Mouse (Mus musculus): ENCODE measurements at regions not wholly inside any gene's neighbourhood (a gene's known extent, or its start where the extent isn't known, plus 50 kb on each side); places are given as distances from the start of the nearest gene placed in this dataset.

DNA sequence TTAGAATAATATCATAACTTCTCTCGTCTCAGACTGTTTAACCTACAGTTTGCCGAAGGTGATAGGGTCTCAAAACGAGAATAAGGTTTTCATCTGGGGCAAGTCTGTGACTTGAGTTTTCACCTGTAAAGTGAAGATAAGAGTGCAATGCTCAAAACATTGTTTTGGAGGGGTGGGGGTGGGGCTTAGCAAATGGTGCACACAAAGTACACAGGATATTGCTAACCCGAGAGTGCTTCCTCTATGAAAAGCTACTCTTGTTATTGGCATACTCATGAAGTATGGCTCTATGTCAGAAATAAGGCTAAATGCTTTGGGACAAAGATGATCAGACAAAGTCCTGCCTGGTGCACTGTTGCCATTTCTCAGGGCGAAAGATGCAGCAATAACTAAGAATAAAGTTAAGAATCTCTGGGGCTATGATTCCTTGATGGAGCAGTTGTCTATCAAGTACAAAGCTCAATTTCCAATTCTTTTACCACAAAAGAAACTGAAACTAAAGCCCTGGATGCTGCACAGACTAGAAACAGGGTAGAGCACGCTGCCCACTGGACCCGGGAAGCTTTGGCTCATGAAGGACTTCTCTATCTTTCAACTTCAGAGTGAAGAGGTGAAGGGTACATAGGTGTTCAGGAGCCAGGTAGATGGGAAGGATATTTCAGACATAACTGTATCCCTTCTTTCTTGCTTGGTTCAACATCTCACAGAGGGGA lies 350.2 kb downstream of the Foxo1 start:
- Histone ChIP-seq H3K27me3 (ENCODE audit: insufficient read depth, low read length) (no peaks in the 10 kb centered on the region), H3K36me3 (ENCODE audit: insufficient read depth, low read length) (no peaks in the 10 kb centered on the region), H3K9me3 (ENCODE audit: low read length) (no peaks in the 10 kb centered on the region), H3K4me3 (replicated peaks; ENCODE audit: low read length) (no peak overlapping the region), H3K4me1 (replicated peaks; ENCODE audit: low read depth, low read length) (peaks cover 10% of the 10 kb centered on the region)
- TF ChIP-seq NANOG (IDR thresholded peaks at IDR 0.05; ENCODE audit: borderline replicate concordance, low read length) (no peak), CTCF (conservative IDR thresholded peaks at IDR 0.05; ENCODE audit: low read length) (no peak)

DNA sequence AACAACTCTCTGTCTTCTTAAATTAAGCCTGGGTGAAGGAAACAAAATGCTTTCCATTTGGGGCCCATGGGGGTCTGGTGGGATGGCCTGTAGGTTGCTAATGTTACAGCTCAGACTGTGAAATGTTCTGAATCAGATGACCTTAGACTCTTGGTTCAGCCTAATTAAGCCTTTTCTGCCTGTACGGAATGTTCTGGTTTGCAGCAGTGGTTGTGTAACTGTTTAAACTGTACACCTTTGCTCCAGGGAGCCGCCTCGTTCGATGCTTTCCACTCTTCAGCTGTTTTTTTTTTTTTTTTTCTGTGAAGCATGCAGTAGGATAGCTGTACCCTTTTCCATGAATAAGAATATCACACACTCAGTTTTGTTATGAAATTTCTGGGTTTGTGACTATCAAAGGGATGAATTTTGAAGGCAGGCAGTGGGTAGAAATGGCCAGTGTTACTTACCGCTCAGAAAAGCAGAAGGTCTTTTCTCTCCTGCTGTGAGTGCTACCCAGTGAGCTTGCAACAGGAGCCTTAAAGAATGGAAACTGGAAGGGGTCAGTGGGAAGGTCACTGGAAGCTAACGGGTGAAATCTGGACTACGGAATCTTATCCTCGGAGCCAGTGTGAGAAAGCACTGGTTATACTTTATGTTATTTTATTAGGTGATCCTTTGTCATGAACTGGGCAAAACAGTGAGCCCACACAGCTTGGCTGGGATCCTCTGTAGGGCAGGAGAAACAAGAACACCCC lies 349.4 kb downstream of the Foxo1 start:
- Histone ChIP-seq H3K4me1 (replicated peaks; ENCODE audit: low read depth, low read length) (peaks cover 10% of the 10 kb centered on the region), H3K4me3 (replicated peaks; ENCODE audit: low read length) (no peak overlapping the region), H3K27me3 (ENCODE audit: insufficient read depth, low read length) (no peaks in the 10 kb centered on the region), H3K9me3 (ENCODE audit: low read length) (no peaks in the 10 kb centered on the region), H3K36me3 (ENCODE audit: insufficient read depth, low read length) (no peaks in the 10 kb centered on the region)
- no peak for TF ChIP-seq POU5F1 (IDR thresholded peaks at IDR 0.05; ENCODE audit: borderline replicate concordance, low read length)
- TF ChIP-seq NANOG (IDR thresholded peaks at IDR 0.05; ENCODE audit: borderline replicate concordance, low read length), result no peak
- no peak for TF ChIP-seq CTCF (conservative IDR thresholded peaks at IDR 0.05; ENCODE audit: low read length)

DNA sequence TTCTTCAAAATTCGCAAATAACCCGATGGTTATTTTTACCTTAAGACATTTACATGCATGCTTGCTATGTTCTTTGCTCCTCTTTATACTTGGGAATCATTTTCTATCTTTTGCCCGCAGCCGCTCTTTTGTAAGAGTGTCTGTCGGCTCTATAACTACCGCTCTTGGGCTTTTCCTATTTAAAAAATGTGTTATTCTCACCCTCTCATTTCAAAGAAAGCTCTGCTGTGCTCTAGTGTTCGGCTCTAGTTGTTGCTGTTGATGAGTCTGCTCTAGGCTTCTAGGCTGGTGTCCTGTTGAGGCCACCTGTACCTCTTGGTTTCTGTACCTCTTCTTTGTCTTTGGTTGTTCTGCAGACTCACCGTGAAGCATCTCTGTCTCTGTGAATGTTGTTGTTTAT lies 343.7 kb downstream of the Foxo1 start:
- peaks cover 3% of the 10 kb centered on the region; the same call in 1 of the 2 replicates for H3K27me3 ChIP-seq (ENCODE audit: insufficient read depth, low read length)
- no peak for TF ChIP-seq POU5F1 (IDR thresholded peaks at IDR 0.05; ENCODE audit: borderline replicate concordance, low read length)
- no peak for TF ChIP-seq NANOG (IDR thresholded peaks at IDR 0.05; ENCODE audit: borderline replicate concordance, low read length)
- no peak for TF ChIP-seq CTCF (conservative IDR thresholded peaks at IDR 0.05; ENCODE audit: low read length)
- no peaks in the 10 kb centered on the region for H3K4me1 ChIP-seq (replicated peaks; ENCODE audit: low read depth, low read length)
- no peak overlapping the region for H3K4me3 ChIP-seq (replicated peaks; ENCODE audit: low read length)
- H3K9me3 ChIP-seq (ENCODE audit: low read length), result 0 out of 2 replicates have a peak, but pooled peaks cover 5% of the 10 kb centered on the region
- no peaks in the 10 kb centered on the region for H3K36me3 ChIP-seq (ENCODE audit: insufficient read depth, low read length)

DNA sequence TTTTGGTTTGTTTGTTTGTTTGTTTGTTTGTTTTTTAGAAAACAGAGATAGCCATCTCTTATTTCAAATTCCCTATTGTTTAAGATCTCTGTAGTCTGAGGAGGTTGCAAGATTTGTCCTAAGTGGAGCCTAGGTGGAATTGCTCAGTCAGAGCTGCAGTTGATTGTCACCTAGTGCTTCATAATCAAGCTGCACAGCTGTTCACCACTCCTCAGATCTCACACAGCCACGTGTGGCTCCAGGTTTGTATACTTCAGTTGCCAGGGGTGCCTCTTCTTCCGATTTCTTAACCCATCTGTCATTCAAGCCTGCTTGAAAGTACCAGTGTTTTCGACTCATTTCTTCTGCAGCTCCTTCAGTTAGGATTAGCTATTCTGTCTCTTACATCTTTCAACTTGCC lies 342.3 kb downstream of the Foxo1 start:
- peaks cover 3% of the 10 kb centered on the region; the same call in 1 of the 2 replicates for H3K27me3 ChIP-seq (ENCODE audit: insufficient read depth, low read length)
- H3K36me3 ChIP-seq (ENCODE audit: insufficient read depth, low read length), result no peaks in the 10 kb centered on the region
- H3K4me1 ChIP-seq (replicated peaks; ENCODE audit: low read depth, low read length), result peaks cover 4% of the 10 kb centered on the region
- no peak overlapping the region for H3K4me3 ChIP-seq (replicated peaks; ENCODE audit: low read length)
- no peak for TF ChIP-seq NANOG (IDR thresholded peaks at IDR 0.05; ENCODE audit: borderline replicate concordance, low read length)
- TF ChIP-seq CTCF (conservative IDR thresholded peaks at IDR 0.05; ENCODE audit: low read length), result no peak
- TF ChIP-seq POU5F1 (IDR thresholded peaks at IDR 0.05; ENCODE audit: borderline replicate concordance, low read length), result no peak
- 0 out of 2 replicates have a peak, but pooled peaks cover 5% of the 10 kb centered on the region for H3K9me3 ChIP-seq (ENCODE audit: low read length)

DNA sequence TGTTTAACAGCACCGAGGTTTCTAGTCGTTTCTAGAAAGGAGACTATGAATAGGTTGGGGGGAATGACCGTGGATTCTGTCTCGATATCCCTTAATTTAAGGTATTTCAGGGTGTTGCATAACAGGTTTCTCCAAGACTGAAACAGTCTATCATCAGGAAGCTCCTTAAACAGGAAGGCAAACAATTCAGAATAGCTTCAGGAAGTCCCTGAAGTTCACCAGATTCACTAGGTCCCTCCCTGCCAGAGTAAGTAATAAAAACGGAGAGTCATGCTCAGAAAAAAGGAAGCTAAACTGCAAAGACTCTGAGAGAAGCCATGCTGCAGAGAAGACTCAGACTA lies 339.9 kb downstream of the Foxo1 start:
- no peak for TF ChIP-seq CTCF (conservative IDR thresholded peaks at IDR 0.05; ENCODE audit: low read length)
- TF ChIP-seq POU5F1 (IDR thresholded peaks at IDR 0.05; ENCODE audit: borderline replicate concordance, low read length), result no peak
- no peak for TF ChIP-seq NANOG (IDR thresholded peaks at IDR 0.05; ENCODE audit: borderline replicate concordance, low read length)
- Histone ChIP-seq H3K27me3 (ENCODE audit: insufficient read depth, low read length) (peaks cover 7% of the 10 kb centered on the region), H3K36me3 (ENCODE audit: insufficient read depth, low read length) (no peaks in the 10 kb centered on the region), H3K9me3 (ENCODE audit: low read length) (0 out of 2 replicates have a peak, but pooled peaks cover 5% of the 10 kb centered on the region), H3K4me3 (replicated peaks; ENCODE audit: low read length) (no peak overlapping the region), H3K4me1 (replicated peaks; ENCODE audit: low read depth, low read length) (peaks cover 15% of the 10 kb centered on the region)

DNA sequence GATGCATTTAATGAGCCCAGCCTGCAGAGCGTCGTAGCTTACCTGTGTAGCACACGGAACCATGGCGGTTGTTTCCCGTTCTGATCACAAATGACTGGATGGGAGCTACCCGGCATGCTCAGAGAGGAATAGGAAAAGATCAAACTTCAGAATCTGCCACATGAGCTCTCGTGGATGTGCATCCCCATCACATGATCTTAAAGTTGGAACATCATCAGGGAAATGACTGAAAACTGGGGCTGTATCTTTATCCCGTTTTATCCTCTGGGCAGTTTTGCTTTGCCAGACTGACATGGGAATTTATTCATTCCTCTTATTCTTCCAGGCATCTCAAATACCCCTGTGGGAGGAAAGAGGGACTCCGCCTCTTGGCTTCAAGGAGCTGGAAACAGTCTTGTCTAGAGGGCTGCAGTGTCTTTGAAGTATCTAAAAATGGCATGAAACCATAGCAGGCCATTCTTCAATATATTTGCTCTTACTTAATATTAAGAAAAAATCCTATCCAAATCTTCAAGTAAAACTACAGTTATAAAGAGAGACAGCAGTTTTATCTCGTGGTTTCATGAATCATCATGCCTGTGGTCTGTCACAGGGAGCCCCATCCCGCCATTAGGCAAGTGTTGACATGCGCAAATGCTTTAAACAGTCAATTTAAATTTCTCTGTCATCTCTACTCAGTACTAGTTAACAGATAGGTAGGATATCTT lies 339.4 kb downstream of the Foxo1 start:
- peaks cover 16% of the 10 kb centered on the region for H3K4me1 ChIP-seq (replicated peaks; ENCODE audit: low read depth, low read length)
- 0 out of 2 replicates have a peak, but pooled peaks cover 5% of the 10 kb centered on the region for H3K9me3 ChIP-seq (ENCODE audit: low read length)
- no peak for TF ChIP-seq CTCF (conservative IDR thresholded peaks at IDR 0.05; ENCODE audit: low read length)
- TF ChIP-seq NANOG (IDR thresholded peaks at IDR 0.05; ENCODE audit: borderline replicate concordance, low read length), result no peak
- no peak for TF ChIP-seq POU5F1 (IDR thresholded peaks at IDR 0.05; ENCODE audit: borderline replicate concordance, low read length)
- H3K36me3 ChIP-seq (ENCODE audit: insufficient read depth, low read length), result no peaks in the 10 kb centered on the region
- H3K4me3 ChIP-seq (replicated peaks; ENCODE audit: low read length), result no peak overlapping the region
- peaks cover 9% of the 10 kb centered on the region for H3K27me3 ChIP-seq (ENCODE audit: insufficient read depth, low read length)

DNA sequence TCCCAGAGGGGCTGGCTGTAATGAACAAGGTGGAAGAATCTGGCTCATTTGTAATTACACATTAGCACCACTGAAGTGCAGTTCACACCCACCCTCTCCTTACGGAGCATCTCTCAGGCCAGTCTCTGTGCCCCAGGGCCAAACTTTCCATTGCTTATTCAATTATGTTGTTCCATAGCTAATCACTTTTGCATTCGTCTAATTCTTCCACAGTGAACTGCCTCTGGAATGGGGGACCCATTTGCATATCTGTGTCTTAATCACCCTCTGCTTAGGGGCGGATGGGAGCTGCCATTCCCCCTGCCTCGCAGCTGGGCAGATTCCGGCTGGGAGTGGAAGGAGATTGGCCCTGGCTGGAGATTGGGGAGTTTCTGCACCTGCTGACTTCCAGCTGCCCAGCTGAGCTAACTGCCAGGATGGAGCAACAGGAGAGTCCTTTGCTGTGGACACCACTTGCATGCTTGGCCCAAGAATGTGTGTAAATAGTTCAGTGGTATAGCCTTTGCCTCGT lies 337.2 kb downstream of the Foxo1 start:
- TF ChIP-seq POU5F1 (IDR thresholded peaks at IDR 0.05; ENCODE audit: borderline replicate concordance, low read length), result no peak
- no peak for TF ChIP-seq NANOG (IDR thresholded peaks at IDR 0.05; ENCODE audit: borderline replicate concordance, low read length)
- no peak for TF ChIP-seq CTCF (conservative IDR thresholded peaks at IDR 0.05; ENCODE audit: low read length)
- peaks cover 27% of the 10 kb centered on the region for H3K4me1 ChIP-seq (replicated peaks; ENCODE audit: low read depth, low read length)
- H3K27me3 ChIP-seq (ENCODE audit: insufficient read depth, low read length), result peaks cover 25% of the 10 kb centered on the region
- no peaks in the 10 kb centered on the region for H3K36me3 ChIP-seq (ENCODE audit: insufficient read depth, low read length)
- no peak overlapping the region for H3K4me3 ChIP-seq (replicated peaks; ENCODE audit: low read length)
- H3K9me3 ChIP-seq (ENCODE audit: low read length), result 0 out of 2 replicates have a peak, but pooled peaks cover 5% of the 10 kb centered on the region

DNA sequence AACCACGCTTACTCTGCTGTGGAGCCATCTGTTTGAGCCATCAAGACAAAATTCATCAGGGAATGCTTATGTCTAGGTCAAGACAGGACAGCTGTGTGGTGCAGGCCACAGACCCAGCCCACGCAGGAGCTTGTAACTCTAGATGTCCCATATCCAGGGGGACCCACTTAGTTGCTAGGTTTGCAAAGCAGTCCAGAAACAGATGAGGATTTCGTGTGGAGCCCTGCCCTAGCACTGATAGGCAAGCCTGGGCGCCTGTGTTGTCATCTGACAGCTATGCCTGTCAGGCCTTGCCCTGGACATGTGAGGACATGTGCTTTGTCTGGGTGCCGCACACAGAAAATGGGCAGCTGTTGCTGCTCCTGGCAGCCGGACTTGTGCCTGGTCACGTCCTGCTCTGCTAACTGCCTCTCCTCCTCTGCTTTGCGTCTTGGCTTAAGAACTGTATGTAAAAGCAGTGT lies 335.1 kb downstream of the Foxo1 start:
- no peak overlapping the region for H3K4me3 ChIP-seq (replicated peaks; ENCODE audit: low read length)
- H3K27me3 ChIP-seq (ENCODE audit: insufficient read depth, low read length), result peaks cover 30% of the 10 kb centered on the region
- TF ChIP-seq CTCF (conservative IDR thresholded peaks at IDR 0.05; ENCODE audit: low read length) (no peak), NANOG (IDR thresholded peaks at IDR 0.05; ENCODE audit: borderline replicate concordance, low read length) (no peak), POU5F1 (IDR thresholded peaks at IDR 0.05; ENCODE audit: borderline replicate concordance, low read length) (no peak)
- peaks cover 27% of the 10 kb centered on the region for H3K4me1 ChIP-seq (replicated peaks; ENCODE audit: low read depth, low read length)
- H3K36me3 ChIP-seq (ENCODE audit: insufficient read depth, low read length), result no peaks in the 10 kb centered on the region
- H3K9me3 ChIP-seq (ENCODE audit: low read length), result 0 out of 2 replicates have a peak, but pooled peaks cover 4% of the 10 kb centered on the region
